14 mouse cellular contexts compared by ENCODE assay signal in the genomic region with DNA sequence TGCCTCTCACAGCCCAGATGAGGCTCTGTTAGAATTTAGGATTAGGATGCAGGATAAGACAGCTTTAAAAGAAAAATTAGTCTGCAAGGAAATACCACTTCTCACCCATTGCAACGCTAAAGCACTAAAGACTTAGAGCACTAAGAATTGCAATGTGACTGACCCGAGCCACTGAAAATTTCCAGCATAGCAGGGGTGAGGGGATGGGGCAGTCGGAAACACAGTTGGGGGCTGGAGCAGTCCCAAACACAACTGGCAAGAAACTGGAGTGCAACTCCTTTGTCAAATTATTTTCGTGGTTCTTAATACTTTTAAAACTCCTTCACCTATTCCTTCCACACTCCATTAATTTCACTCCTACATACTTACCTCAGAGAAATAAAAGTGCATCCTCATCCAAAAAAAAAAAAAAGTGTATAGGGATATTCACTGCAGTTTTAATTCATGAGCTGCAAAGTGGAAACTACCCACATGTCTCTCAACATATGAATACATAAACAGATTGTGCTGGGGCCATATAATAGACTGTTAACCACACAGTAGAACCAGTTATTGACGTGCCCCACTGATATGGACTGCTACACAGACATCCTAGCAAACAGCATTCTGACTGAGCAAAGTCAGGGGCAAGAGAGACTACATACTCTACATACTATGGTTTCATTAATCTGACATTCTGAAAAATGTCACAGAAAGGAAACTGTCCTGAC.
"Had no signal": no experiment of that assay in that cellular context is flagged by ENCODE, and none has a peak within 500 bp of the region (broad histone marks: within the 10 kb centered on the region; RNA-seq: fewer than 3 reads in every experiment).

No protein-coding gene starts in this region.

- H3K27me3 ChIP-seq: kidney, embryonic 15.5 days; liver, embryonic 13.5 days; stomach, embryonic 15.5 days had no signal

- H3K4me3 ChIP-seq: kidney, embryonic 15.5 days; layer of hippocampus, adult 2 months; limb, embryonic 12.5 days; liver, embryonic 13.5 days; stomach, embryonic 15.5 days had no signal

- H3K9ac ChIP-seq: kidney, embryonic 15.5 days; limb, embryonic 12.5 days; liver, embryonic 13.5 days; liver, postnatal 0 days; stomach, embryonic 15.5 days had no signal

- H3K4me2 ChIP-seq: kidney, embryonic 15.5 days; limb, embryonic 12.5 days; liver, embryonic 13.5 days; stomach, embryonic 15.5 days had no signal

- H3K27ac ChIP-seq: kidney, embryonic 15.5 days; layer of hippocampus, adult 2 months; limb, embryonic 12.5 days; liver, embryonic 13.5 days; stomach, embryonic 15.5 days had no signal

- DNase-seq: kidney, adult 18-20 months; kidney, postnatal 4 days; liver; liver, embryonic 13.5 days; liver, postnatal 0 days; lung, postnatal 36 days; right cerebral cortex, postnatal 14 days; thymus, adult 2 months; thymus, postnatal 25 days had no signal

- H3K36me3 ChIP-seq: kidney, embryonic 15.5 days; limb, embryonic 12.5 days; liver, embryonic 13.5 days; stomach, embryonic 15.5 days had no signal

- H3K4me1 ChIP-seq: limb, embryonic 12.5 days; liver, embryonic 13.5 days; stomach, embryonic 15.5 days had no signal

- H3K9me3 ChIP-seq: kidney, embryonic 15.5 days; limb, embryonic 12.5 days; liver, embryonic 13.5 days; stomach, embryonic 15.5 days had no signal

- ATAC-seq: inflammation-experienced regulatory T-cells, adult 6 months; liver, postnatal 0 days had no signal
